Mouse (Mus musculus): Measurements from ENCODE around the gene Esr1. TPM values are rescaled to one million over a fixed set of nuclear protein-coding genes. Genes with fewer than 3 reads are reported as not detected.

The Esr1 gene
- polyA plus RNA-seq, 1 experiment from 2014 or later = 0.12 TPM

GRCm38 (mm10) chr10:5027208-5027607, 415.8 kb downstream of the Esr1 start:
- DNase-seq (ENCODE audit: low spot score) (no peak), ATAC-seq (ENCODE audit: low FRiP score) (no peak)
- H3K4me1 ChIP-seq (replicated peaks; ENCODE audit: control insufficient read depth, insufficient read depth, low read length) = no peaks in the 10 kb centered on the region
- H3K9ac ChIP-seq (ENCODE audit: low read depth, low read length) = no peak overlapping the region
- WGBS = 88% methylated on average over 1 of the region's 1 CpGs
- no peaks in the 10 kb centered on the region for H3K36me3 ChIP-seq (ENCODE audit: control insufficient read depth, insufficient read depth, low read length)
- no peaks in the 10 kb centered on the region for H3K9me3 ChIP-seq (ENCODE audit: control insufficient read depth, low read length)
- no peak overlapping the region for H3K4me3 ChIP-seq (ENCODE audit: low read depth, low read length)
- no peak overlapping the region for H3K4me2 ChIP-seq (replicated peaks; ENCODE audit: low read depth, low read length)
- no peak overlapping the region for H3K27ac ChIP-seq (ENCODE audit: low read depth, low read length)
- H3K27me3 ChIP-seq (ENCODE audit: control insufficient read depth, insufficient read depth, low read length) = no peaks in the 10 kb centered on the region

GRCm38 (mm10) chr10:5028301-5028700, 416.9 kb downstream of the Esr1 start:
- ATAC-seq (ENCODE audit: low FRiP score) = no peak
- WGBS = 90% methylated on average over 9 of the region's 9 CpGs

DNA sequence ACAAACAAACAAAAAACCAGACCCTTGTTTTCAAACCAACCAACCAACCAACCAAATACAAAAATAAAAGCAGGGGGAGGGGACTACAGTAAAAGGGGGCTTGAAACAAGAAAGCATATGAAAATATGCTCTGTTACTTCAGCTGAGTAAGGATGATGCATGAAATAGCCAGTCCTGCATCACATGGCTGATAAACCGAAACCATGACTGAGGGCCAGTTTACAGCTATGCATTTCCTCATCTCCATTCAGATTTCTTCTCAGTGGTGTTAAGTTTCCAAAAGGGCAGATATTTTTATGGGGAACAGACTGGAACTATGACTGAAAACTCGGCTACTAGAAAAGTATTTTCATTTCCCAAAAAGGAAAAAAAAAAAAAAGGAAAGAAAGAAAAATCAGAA, 417.8 kb downstream of the Esr1 start:
- H3K36me3 ChIP-seq (ENCODE audit: control insufficient read depth, insufficient read depth, low read length) = no peaks in the 10 kb centered on the region
- H3K4me2 ChIP-seq (replicated peaks; ENCODE audit: low read depth, low read length) = no peak overlapping the region
- H3K27me3 ChIP-seq (ENCODE audit: control insufficient read depth, insufficient read depth, low read length) = no peaks in the 10 kb centered on the region
- WGBS = 83% methylated on average over 2 of the region's 2 CpGs
- DNase-seq (ENCODE audit: low spot score) (no peak), ATAC-seq (ENCODE audit: low FRiP score) (no peak)
- H3K9ac ChIP-seq (ENCODE audit: low read depth, low read length) = no peak overlapping the region
- H3K27ac ChIP-seq (ENCODE audit: low read depth, low read length) = no peak overlapping the region
- no peaks in the 10 kb centered on the region for H3K9me3 ChIP-seq (ENCODE audit: control insufficient read depth, low read length)
- no peak overlapping the region for H3K4me3 ChIP-seq (ENCODE audit: low read depth, low read length)
- H3K4me1 ChIP-seq (replicated peaks; ENCODE audit: control insufficient read depth, insufficient read depth, low read length) = no peaks in the 10 kb centered on the region

More at GRCm38 (mm10) chr10:5028301-5028700, 416.9 kb downstream of the Esr1 start:
- Histone ChIP-seq H3K27ac (ENCODE audit: low read depth, low read length) (no peak overlapping the region), H3K4me2 (replicated peaks; ENCODE audit: low read depth, low read length) (no peak overlapping the region), H3K9me3 (ENCODE audit: control insufficient read depth, low read length) (no peaks in the 10 kb centered on the region), H3K27me3 (ENCODE audit: control insufficient read depth, insufficient read depth, low read length) (no peaks in the 10 kb centered on the region), H3K9ac (ENCODE audit: low read depth, low read length) (no peak overlapping the region), H3K4me3 (ENCODE audit: low read depth, low read length) (no peak overlapping the region), H3K36me3 (ENCODE audit: control insufficient read depth, insufficient read depth, low read length) (no peaks in the 10 kb centered on the region), H3K4me1 (replicated peaks; ENCODE audit: control insufficient read depth, insufficient read depth, low read length) (no peaks in the 10 kb centered on the region)
- DNase-seq (ENCODE audit: low spot score) = no peak

- Histone ChIP-seq H3K27me3 (ENCODE audit: control insufficient read depth, insufficient read depth, low read length) (no peaks in the 10 kb centered on the region), H3K4me3 (ENCODE audit: low read depth, low read length) (no peak overlapping the region), H3K27ac (ENCODE audit: low read depth, low read length) (no peak overlapping the region), H3K9ac (ENCODE audit: low read depth, low read length) (no peak overlapping the region), H3K4me2 (replicated peaks; ENCODE audit: low read depth, low read length) (no peak overlapping the region), H3K4me1 (replicated peaks; ENCODE audit: control insufficient read depth, insufficient read depth, low read length) (no peaks in the 10 kb centered on the region), H3K36me3 (ENCODE audit: control insufficient read depth, insufficient read depth, low read length) (no peaks in the 10 kb centered on the region), H3K9me3 (ENCODE audit: control insufficient read depth, low read length) (no peaks in the 10 kb centered on the region)
- 95% methylated on average over 1 of the region's 1 CpGs for WGBS
- ATAC-seq (ENCODE audit: low FRiP score) (no peak), DNase-seq (ENCODE audit: low spot score) (no peak)
Measured at GRCm38 (mm10) chr10:5029883-5030282, 418.5 kb downstream of the Esr1 start.

DNA sequence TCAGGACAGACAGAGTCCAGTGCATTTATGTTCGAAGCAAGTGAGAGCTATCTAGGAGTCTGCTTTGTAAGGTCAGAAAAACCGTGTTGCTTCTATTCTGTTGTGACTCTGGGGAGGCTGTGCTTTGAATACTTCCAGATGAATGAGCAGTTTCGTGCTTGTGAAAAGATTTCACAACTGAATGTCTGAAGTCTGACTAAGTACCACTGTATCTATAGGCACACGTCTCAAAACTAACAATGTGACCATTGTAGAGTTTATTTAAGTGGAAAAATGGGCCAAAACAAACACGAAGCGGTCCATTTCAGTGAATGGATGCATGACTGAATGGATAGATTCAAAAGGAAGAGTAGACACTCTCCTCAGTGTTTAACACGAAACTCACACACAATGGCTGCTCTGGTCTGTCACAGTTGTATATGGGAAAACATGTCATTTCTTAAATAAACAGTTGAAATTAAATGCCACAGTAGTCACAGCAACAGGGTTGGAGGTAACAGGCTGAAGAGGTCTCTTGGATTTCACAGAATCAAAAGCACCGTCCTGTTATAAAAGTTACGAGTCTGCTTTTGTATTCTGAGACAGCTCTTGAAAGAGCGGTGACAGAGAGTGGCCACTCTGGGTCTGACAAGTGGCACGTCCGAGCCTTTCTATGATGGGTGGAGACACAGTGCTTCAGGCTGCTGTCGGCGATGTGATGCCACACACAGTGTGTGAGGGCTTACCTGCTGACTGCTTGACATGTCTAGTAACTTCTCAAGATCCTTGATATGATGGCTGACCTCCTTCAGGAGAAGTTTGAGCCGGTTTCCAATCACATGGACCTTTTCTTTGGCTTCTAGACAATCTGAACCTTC, 421.0 kb downstream of the Esr1 start:
- Histone ChIP-seq H3K4me1 (replicated peaks; ENCODE audit: control insufficient read depth, insufficient read depth, low read length) (no peaks in the 10 kb centered on the region), H3K4me2 (replicated peaks; ENCODE audit: low read depth, low read length) (no peak overlapping the region), H3K9me3 (ENCODE audit: control insufficient read depth, low read length) (no peaks in the 10 kb centered on the region), H3K27me3 (ENCODE audit: control insufficient read depth, insufficient read depth, low read length) (no peaks in the 10 kb centered on the region), H3K4me3 (ENCODE audit: low read depth, low read length) (no peak overlapping the region), H3K9ac (ENCODE audit: low read depth, low read length) (no peak overlapping the region), H3K27ac (ENCODE audit: low read depth, low read length) (no peak overlapping the region), H3K36me3 (ENCODE audit: control insufficient read depth, insufficient read depth, low read length) (no peaks in the 10 kb centered on the region)
- 45% methylated on average over 15 of the region's 15 CpGs for WGBS
- DNase-seq (ENCODE audit: low spot score) (peak; percentile 8), ATAC-seq (ENCODE audit: low FRiP score) (peak; percentile 80)

GRCm38 (mm10) chr10:5041254-5041653, 429.9 kb downstream of the Esr1 start:
- Histone ChIP-seq H3K9me3 (ENCODE audit: control insufficient read depth, low read length) (no peaks in the 10 kb centered on the region), H3K27ac (ENCODE audit: low read depth, low read length) (no peak overlapping the region), H3K4me1 (replicated peaks; ENCODE audit: control insufficient read depth, insufficient read depth, low read length) (no peaks in the 10 kb centered on the region), H3K36me3 (ENCODE audit: control insufficient read depth, insufficient read depth, low read length) (no peaks in the 10 kb centered on the region), H3K4me3 (ENCODE audit: low read depth, low read length) (no peak overlapping the region), H3K27me3 (ENCODE audit: control insufficient read depth, insufficient read depth, low read length) (no peaks in the 10 kb centered on the region), H3K9ac (ENCODE audit: low read depth, low read length) (no peak overlapping the region), H3K4me2 (replicated peaks; ENCODE audit: low read depth, low read length) (no peak overlapping the region)
- DNase-seq (ENCODE audit: low spot score) (no peak), ATAC-seq (ENCODE audit: low FRiP score) (no peak)
- WGBS = 79% methylated on average over 8 of the region's 8 CpGs

DNA sequence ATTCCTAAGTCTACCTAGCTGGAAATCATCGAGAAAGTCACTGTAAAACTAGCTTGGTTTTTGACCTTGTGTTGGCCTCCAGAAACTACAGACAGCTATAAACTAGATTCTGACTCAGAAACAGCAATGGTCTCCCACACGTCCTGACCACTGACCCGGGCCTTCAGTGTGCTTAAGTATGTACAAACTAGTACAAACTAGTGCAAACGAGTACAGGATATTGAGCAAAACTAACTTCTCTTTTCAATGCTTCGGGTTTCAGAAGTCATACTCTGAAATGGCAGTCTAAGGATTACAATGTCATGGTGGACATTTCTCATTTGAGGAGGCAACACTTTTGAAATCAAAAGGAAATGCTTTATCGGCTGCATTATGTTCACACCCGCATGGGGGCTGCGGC, 433.1 kb downstream of the Esr1 start:
- DNase-seq (ENCODE audit: low spot score) = no peak
- H3K27me3 ChIP-seq (ENCODE audit: control insufficient read depth, insufficient read depth, low read length) = no peaks in the 10 kb centered on the region
- no peaks in the 10 kb centered on the region for H3K4me1 ChIP-seq (replicated peaks; ENCODE audit: control insufficient read depth, insufficient read depth, low read length)
- 88% methylated on average over 8 of the region's 8 CpGs for WGBS
- no peaks in the 10 kb centered on the region for H3K9me3 ChIP-seq (ENCODE audit: control insufficient read depth, low read length)
- H3K4me2 ChIP-seq (replicated peaks; ENCODE audit: low read depth, low read length) = no peak overlapping the region
- no peak overlapping the region for H3K4me3 ChIP-seq (ENCODE audit: low read depth, low read length)
- H3K27ac ChIP-seq (ENCODE audit: low read depth, low read length) = no peak overlapping the region
- ATAC-seq (ENCODE audit: low FRiP score) = no peak
- no peak overlapping the region for H3K9ac ChIP-seq (ENCODE audit: low read depth, low read length)
- H3K36me3 ChIP-seq (ENCODE audit: control insufficient read depth, insufficient read depth, low read length) = no peaks in the 10 kb centered on the region

DNA sequence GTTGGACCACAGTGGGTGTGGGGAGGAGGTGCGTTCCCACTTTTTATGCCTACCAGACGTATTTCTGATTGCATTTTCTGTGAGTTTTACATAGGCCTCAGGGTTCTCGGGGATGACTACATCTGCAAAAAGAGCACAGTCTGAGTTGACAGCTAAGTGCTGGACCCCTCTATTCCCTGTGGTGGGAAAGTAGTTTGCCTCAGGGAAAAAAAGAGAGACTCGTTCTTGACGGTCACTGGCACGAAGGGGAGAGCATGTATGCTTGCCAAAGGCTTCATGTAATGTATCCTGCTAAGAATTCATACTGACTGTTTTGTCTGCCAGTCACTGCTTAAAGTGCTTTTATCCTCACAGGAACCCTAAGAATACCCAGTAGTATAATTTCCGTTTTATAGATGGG, 433.8 kb downstream of the Esr1 start:
- Histone ChIP-seq H3K4me1 (replicated peaks; ENCODE audit: control insufficient read depth, insufficient read depth, low read length) (no peaks in the 10 kb centered on the region), H3K9ac (ENCODE audit: low read depth, low read length) (no peak overlapping the region), H3K27me3 (ENCODE audit: control insufficient read depth, insufficient read depth, low read length) (no peaks in the 10 kb centered on the region), H3K4me3 (ENCODE audit: low read depth, low read length) (no peak overlapping the region), H3K27ac (ENCODE audit: low read depth, low read length) (no peak overlapping the region), H3K9me3 (ENCODE audit: control insufficient read depth, low read length) (no peaks in the 10 kb centered on the region), H3K4me2 (replicated peaks; ENCODE audit: low read depth, low read length) (no peak overlapping the region), H3K36me3 (ENCODE audit: control insufficient read depth, insufficient read depth, low read length) (no peaks in the 10 kb centered on the region)
- ATAC-seq (ENCODE audit: low FRiP score) (no peak), DNase-seq (ENCODE audit: low spot score) (no peak)
- 91% methylated on average over 7 of the region's 7 CpGs for WGBS

DNA sequence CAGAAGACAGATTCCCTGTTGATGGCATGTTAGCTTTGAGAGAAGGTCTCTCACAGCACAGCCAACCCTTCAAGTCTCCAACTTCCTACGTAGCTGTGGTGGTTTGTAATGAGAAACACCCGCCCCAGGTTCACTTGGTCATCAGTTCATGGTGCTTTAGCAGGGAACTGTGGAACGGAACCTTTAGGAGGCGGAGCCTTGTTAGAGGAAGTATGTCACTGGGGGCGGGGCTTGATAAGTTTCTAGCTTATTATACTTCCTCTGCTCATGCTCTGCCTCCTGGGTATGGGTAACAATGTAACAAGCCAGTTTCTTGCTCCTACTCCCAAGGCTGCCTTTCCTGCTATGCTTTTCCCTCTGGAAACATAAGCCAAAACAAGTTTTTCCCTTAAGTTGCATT, 434.3 kb downstream of the Esr1 start:
- 91% methylated on average over 5 of the region's 5 CpGs for WGBS
- Histone ChIP-seq H3K9me3 (ENCODE audit: control insufficient read depth, low read length) (no peaks in the 10 kb centered on the region), H3K27me3 (ENCODE audit: control insufficient read depth, insufficient read depth, low read length) (no peaks in the 10 kb centered on the region), H3K9ac (ENCODE audit: low read depth, low read length) (no peak overlapping the region), H3K4me3 (ENCODE audit: low read depth, low read length) (no peak overlapping the region), H3K4me2 (replicated peaks; ENCODE audit: low read depth, low read length) (no peak overlapping the region), H3K27ac (ENCODE audit: low read depth, low read length) (no peak overlapping the region), H3K4me1 (replicated peaks; ENCODE audit: control insufficient read depth, insufficient read depth, low read length) (no peaks in the 10 kb centered on the region), H3K36me3 (ENCODE audit: control insufficient read depth, insufficient read depth, low read length) (no peaks in the 10 kb centered on the region)
- no peak for DNase-seq (ENCODE audit: low spot score)
- no peak for ATAC-seq (ENCODE audit: low FRiP score)
